Mouse (Mus musculus): ENCODE measurements around the gene Olfr1416. TPM values are rescaled to one million over a fixed set of nuclear protein-coding genes. Genes with fewer than 3 reads are reported as not detected.

The Olfr1416 gene
- total RNA-seq, 1 experiment, result not detected

GRCm38 (mm10) chr1:92473165-92474041, 11.5 kb downstream of the Olfr1416 start, which contains the start of gene Ndufa10:
TSS of gene Ndufa10 (minus strand) at chr1:92473860.
- DNase-seq (ENCODE audit: low read depth, low spot score), result peak; percentile 91
- in situ Hi-C loops (cut with MboI; ENCODE audit: low sequenced_read_pairs in 2 of 2, unreplicated experiment in 2 of 2), result no loop called here
- H3K27ac ChIP-seq (ENCODE audit: insufficient read depth, low read depth, low read length, poor library complexity, severe bottlenecking), result no peak within 1 kb of the TSS

GRCm38 (mm10) chr1:92468891-92469290, 16.0 kb downstream of the Olfr1416 start:
- no peak for DNase-seq (ENCODE audit: low read depth, low spot score)
- Histone ChIP-seq H3K36me3 (ENCODE audit: control insufficient read depth, insufficient read depth, low read length, poor library complexity, severe bottlenecking) (peaks cover 50% of the 10 kb centered on the region), H3K4me1 (ENCODE audit: control insufficient read depth in 2 of 2, insufficient read depth in 2 of 2, low read length in 2 of 2, poor library complexity in 1 of 2) (no peaks in the 10 kb centered on the region), H3K4me3 (ENCODE audit: insufficient read depth in 1 of 2, low read depth in 1 of 2, low read length in 2 of 2, poor library complexity in 1 of 2, severe bottlenecking in 1 of 2) (no peak overlapping the region), H3K9ac (ENCODE audit: insufficient read depth, low read depth, low read length, poor library complexity, severe bottlenecking) (no peak overlapping the region), H3K9me3 (ENCODE audit: control insufficient read depth, insufficient read depth, low read depth, low read length) (no peaks in the 10 kb centered on the region), H3K27ac (ENCODE audit: insufficient read depth, low read depth, low read length, poor library complexity, severe bottlenecking) (no peak overlapping the region)
- TF ChIP-seq MAFK (IDR thresholded peaks at IDR 0.05; ENCODE audit: insufficient read depth, low read depth, low read length) (no peak), CHD2 (IDR thresholded peaks at IDR 0.05; ENCODE audit: low read depth, low read length) (no peak), ZC3H11A (IDR thresholded peaks at IDR 0.05; ENCODE audit: borderline replicate concordance, low read depth, low read length) (no peak), HCFC1 (IDR thresholded peaks at IDR 0.05; ENCODE audit: borderline replicate concordance, insufficient read depth, low read length) (no peak), ZNF384 (IDR thresholded peaks at IDR 0.05; ENCODE audit: low read depth, low read length) (no peak)
- in situ Hi-C loops (cut with MboI; ENCODE audit: low sequenced_read_pairs in 2 of 2, unreplicated experiment in 2 of 2), result no loop called here

More at GRCm38 (mm10) chr1:92473165-92474041, 11.5 kb downstream of the Olfr1416 start, which contains the start of gene Ndufa10:
- Histone ChIP-seq H3K4me3 (ENCODE audit: insufficient read depth in 1 of 2, low read depth in 1 of 2, low read length in 2 of 2, poor library complexity in 1 of 2, severe bottlenecking in 1 of 2) (peak within 1 kb of the TSS; percentile 84 to 91), H3K9ac (ENCODE audit: insufficient read depth, low read depth, low read length, poor library complexity, severe bottlenecking) (peak within 1 kb of the TSS; percentile 96), H3K4me1 (ENCODE audit: control insufficient read depth in 2 of 2, insufficient read depth in 2 of 2, low read length in 2 of 2, poor library complexity in 1 of 2) (no peaks in the 10 kb centered on the region), H3K36me3 (ENCODE audit: control insufficient read depth, insufficient read depth, low read length, poor library complexity, severe bottlenecking) (peaks cover 17% of the 10 kb centered on the region), H3K9me3 (ENCODE audit: control insufficient read depth, insufficient read depth, low read depth, low read length) (no peaks in the 10 kb centered on the region)
- TF ChIP-seq CHD2 (IDR thresholded peaks at IDR 0.05; ENCODE audit: low read depth, low read length) (no peak), HCFC1 (IDR thresholded peaks at IDR 0.05; ENCODE audit: borderline replicate concordance, insufficient read depth, low read length) (peak; percentile 89)

GRCm38 (mm10) chr1:92458416-92458815, 26.5 kb downstream of the Olfr1416 start:
- no peaks in the 10 kb centered on the region for H3K4me1 ChIP-seq (ENCODE audit: control insufficient read depth in 2 of 2, insufficient read depth in 2 of 2, low read length in 2 of 2, poor library complexity in 1 of 2)

GRCm38 (mm10) chr1:92457758-92458157, 27.2 kb downstream of the Olfr1416 start:
- Histone ChIP-seq H3K9ac (ENCODE audit: insufficient read depth, low read depth, low read length, poor library complexity, severe bottlenecking) (no peak overlapping the region), H3K4me3 (ENCODE audit: insufficient read depth in 1 of 2, low read depth in 1 of 2, low read length in 2 of 2, poor library complexity in 1 of 2, severe bottlenecking in 1 of 2) (no peak overlapping the region), H3K9me3 (ENCODE audit: control insufficient read depth, insufficient read depth, low read depth, low read length) (no peaks in the 10 kb centered on the region), H3K27ac (ENCODE audit: insufficient read depth, low read depth, low read length, poor library complexity, severe bottlenecking) (no peak overlapping the region), H3K4me1 (ENCODE audit: control insufficient read depth in 2 of 2, insufficient read depth in 2 of 2, low read length in 2 of 2, poor library complexity in 1 of 2) (no peaks in the 10 kb centered on the region), H3K36me3 (ENCODE audit: control insufficient read depth, insufficient read depth, low read length, poor library complexity, severe bottlenecking) (peaks cover 29% of the 10 kb centered on the region)
- DNase-seq (ENCODE audit: low read depth, low spot score), result no peak
- in situ Hi-C loops (cut with MboI; ENCODE audit: low sequenced_read_pairs in 2 of 2, unreplicated experiment in 2 of 2), result no loop called here
- TF ChIP-seq ZC3H11A (IDR thresholded peaks at IDR 0.05; ENCODE audit: borderline replicate concordance, low read depth, low read length) (no peak), HCFC1 (IDR thresholded peaks at IDR 0.05; ENCODE audit: borderline replicate concordance, insufficient read depth, low read length) (no peak), ZNF384 (IDR thresholded peaks at IDR 0.05; ENCODE audit: low read depth, low read length) (no peak), CHD2 (IDR thresholded peaks at IDR 0.05; ENCODE audit: low read depth, low read length) (no peak), MAFK (IDR thresholded peaks at IDR 0.05; ENCODE audit: insufficient read depth, low read depth, low read length) (no peak)

More at GRCm38 (mm10) chr1:92458416-92458815, 26.5 kb downstream of the Olfr1416 start:
- H3K9ac ChIP-seq (ENCODE audit: insufficient read depth, low read depth, low read length, poor library complexity, severe bottlenecking), result no peak overlapping the region
- no peak for DNase-seq (ENCODE audit: low read depth, low spot score)
- TF ChIP-seq MAFK (IDR thresholded peaks at IDR 0.05; ENCODE audit: insufficient read depth, low read depth, low read length), result no peak
- no peak for TF ChIP-seq HCFC1 (IDR thresholded peaks at IDR 0.05; ENCODE audit: borderline replicate concordance, insufficient read depth, low read length)
- no peaks in the 10 kb centered on the region for H3K9me3 ChIP-seq (ENCODE audit: control insufficient read depth, insufficient read depth, low read depth, low read length)
- H3K36me3 ChIP-seq (ENCODE audit: control insufficient read depth, insufficient read depth, low read length, poor library complexity, severe bottlenecking), result peaks cover 28% of the 10 kb centered on the region
- in situ Hi-C loops (cut with MboI; ENCODE audit: low sequenced_read_pairs in 2 of 2, unreplicated experiment in 2 of 2), result no loop called here
- no peak overlapping the region for H3K27ac ChIP-seq (ENCODE audit: insufficient read depth, low read depth, low read length, poor library complexity, severe bottlenecking)
- no peak overlapping the region for H3K4me3 ChIP-seq (ENCODE audit: insufficient read depth in 1 of 2, low read depth in 1 of 2, low read length in 2 of 2, poor library complexity in 1 of 2, severe bottlenecking in 1 of 2)

Measured in ES-E14 (cell line).